Mouse (Mus musculus) heart, postnatal 14 days (tissue): ENCODE data around the gene Cldn6. TPM values are rescaled to one million over a fixed set of nuclear protein-coding genes. Genes with fewer than 3 reads are reported as not detected.

Experiments
- DNase-seq, 2 experiments: peaks; one replicate each; pipeline ENCODE4 v3.0.0; 2021 to 2022
- intact Hi-C: fragments of 180-260 bp; cut with DNase I; formaldehyde crosslinking; loops from one replicate; pipeline ENCODE4 v1.15.1; 2025
- total RNA-seq, 2 experiments: library from RNA; stranded (reverse); gene quantifications; 2 replicates each; pipeline ENCODE4 v1.2.3; 2021

Gene Cldn6
- total RNA-seq, 2 experiments from 2014 or later = not detected

- intact Hi-C loops = loop anchor here (2.0 kb wide), 2 partner anchors 45 to 135 kb away; partner anchors contain the start of gene Bicdl2
- DNase-seq = peak; percentile 76 to 83
Measured at GRCm38 (mm10) chr17:23706212-23706611, 27.2 kb downstream of the Cldn6 start.

DNA sequence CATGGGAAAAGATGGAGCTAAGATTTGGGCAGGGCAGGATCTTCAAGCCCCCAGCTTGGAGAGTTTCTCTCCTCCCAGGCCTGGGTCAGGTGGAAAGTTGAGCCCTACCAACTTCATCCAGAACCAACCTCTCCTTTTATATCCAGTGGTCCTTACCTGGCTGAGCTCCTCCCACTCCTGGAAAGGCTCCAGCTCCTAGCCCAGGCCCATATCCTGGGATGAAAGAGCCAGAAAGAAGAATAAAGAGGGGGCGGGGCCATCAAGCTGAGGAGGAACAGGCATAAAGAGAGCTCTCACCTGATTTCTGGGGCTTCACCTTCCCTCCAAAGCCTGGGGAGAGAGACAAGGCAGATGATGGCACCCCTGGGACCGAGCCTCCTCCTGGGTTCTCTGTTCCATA lies 38.0 kb downstream of the Cldn6 start:
- intact Hi-C loops = no loop called here
- no peak for DNase-seq

DNA sequence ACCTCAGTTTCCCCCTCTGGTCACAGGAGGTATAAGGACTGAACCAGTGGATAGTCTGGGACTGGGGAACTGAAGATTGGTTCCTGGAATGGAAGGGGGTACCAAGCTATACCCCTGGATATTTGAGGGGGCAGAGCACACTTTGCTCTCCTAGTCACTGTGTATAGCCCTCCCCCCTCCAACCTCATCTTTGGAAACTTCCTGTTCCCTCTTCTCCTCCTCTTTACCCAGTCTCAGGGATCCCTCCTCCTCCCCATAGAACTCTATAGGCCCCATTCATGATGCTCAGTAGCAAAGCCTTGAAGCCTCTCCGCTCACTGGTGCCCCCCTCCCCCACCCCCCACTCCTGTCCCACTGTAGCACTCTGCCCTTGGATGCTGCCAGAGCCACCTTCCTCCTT lies 40.4 kb downstream of the Cldn6 start:
- intact Hi-C loops = no loop called here
- DNase-seq = no peak

DNA sequence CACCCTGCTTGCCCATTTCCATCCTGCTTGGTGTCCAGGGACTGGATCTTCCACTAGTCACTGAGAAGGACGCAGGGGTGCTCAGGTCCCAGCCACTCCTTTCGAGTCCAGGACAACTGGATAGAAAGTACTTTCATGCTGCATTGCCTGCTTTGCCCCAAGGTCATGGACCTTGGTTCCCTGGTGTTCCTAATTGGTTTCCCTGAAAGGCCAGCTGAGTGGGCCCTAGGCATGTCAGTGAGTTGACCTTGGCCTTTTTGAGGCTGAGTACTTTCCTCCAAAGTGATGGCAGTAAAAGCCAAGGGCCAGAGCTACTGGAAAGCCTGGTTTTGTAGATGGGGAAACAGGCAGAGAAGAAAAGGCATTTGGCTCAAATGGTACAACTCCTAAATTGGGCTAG lies 42.8 kb downstream of the Cldn6 start:
- DNase-seq = no peak

DNA sequence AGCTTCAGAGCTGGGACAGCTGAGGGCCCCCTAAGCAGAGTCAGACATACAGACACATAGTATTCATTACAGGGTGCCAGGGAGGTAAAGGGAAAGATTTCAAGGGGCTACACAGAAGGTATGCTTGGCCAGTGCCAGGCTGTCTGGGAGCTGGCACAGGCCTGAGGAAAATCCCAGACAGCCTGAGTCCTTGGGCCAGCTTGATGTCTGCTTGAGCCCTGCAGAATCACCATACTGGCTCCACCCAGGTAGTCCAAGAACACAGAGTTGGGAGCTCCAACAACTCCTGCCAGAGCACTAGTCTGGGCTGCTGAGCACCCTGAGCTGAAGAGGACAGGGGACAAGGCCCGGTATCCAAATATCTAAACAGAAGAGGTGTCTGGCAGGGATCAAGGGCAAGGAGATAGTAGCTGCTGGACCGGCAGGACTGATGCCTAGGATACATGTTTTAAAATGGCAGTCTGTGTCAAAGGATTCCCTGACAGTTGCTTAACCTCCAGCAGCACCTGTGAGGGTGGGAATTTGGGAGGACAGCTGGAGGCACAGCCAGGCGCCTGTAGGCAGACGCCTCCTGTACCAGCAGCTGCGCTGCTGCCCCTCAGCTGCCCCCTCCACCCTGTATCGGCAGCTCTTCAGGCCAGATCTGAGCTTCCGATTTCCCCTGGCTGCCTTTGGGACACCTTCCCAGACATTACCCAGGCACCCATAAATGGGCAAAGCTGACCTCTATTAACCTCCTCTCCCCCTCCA lies 43.5 kb downstream of the Cldn6 start, which contains the start of gene 1520401A03Rik:
Gene 1520401A03Rik, minus strand, starts transcription at position 408 of the 750 bp plus-strand sequence.
- intact Hi-C loops = no loop called here
- DNase-seq = no peak

More for the DNA sequence above, 42.8 kb downstream of the Cldn6 start:
- intact Hi-C loops = no loop called here

GRCm38 (mm10) chr17:23725477-23725876 lies 46.4 kb downstream of the Cldn6 start:
- intact Hi-C loops = no loop called here
- DNase-seq = no peak

DNA sequence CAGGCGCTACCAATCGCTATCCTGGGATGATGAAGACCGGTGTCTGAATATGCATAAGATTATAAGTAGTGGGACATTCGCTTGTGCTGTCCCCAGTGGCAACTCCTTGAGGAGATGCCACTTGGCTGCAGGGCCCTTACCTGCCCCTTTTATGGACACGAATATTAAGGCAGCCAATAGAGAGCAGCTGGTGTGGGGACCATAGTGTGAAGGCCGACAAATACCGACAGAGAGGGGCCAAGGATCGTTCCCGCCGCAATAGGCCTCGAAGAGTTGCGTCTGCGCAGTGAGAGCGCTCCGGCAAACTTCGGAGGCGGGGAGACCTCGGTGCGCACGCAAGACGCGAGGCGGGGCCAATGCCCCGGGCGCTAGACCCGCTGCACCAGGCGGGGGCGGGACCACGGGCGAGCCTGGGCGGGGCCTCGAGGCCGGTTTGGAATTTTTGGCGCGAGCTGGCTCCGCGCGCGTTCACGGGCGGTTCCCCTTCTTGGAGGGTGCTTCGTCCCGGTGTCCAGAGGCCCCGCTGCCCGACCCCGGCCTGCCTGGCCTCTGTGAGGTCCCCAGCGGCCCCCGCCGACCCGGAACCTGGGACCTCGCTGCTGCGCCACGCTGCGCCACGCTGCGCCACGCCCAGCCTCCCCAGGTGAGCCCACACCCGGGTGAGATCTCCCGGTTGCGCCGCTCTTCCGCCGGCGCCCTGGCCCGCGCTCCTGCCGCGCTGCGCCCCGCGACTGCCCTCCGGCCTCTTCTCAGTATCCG lies 47.1 kb downstream of the Cldn6 start, which contains the start of gene Pkmyt1:
Gene Pkmyt1, plus strand, starts transcription at position 338 of the 759 bp plus-strand sequence.
- intact Hi-C loops = no loop called here
- DNase-seq = peak; percentile 97 to 98

DNA sequence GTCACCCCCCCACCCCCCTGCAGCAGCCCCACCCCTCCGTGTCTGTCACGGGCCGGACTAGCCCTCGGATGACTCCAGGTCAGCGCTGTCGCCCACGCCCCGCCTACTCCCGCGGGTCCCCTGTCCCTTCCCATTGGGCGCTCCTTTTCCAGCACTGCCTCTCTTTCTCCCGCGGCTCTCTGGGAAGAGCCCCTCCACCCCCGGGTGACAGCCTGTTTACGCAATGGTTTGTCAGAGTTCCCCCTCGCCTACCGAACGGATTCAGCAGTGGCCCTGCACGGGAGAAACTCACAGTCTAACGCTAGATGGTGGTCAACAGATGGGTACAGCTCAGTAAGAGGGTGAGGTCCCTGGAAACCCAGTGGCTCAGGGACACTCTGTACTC lies 47.7 kb downstream of the Cldn6 start:
- intact Hi-C loops = no loop called here
- DNase-seq = peak; percentile 85 to 89

GRCm38 (mm10) chr17:23730441-23730840 lies 51.4 kb downstream of the Cldn6 start:
- intact Hi-C loops = no loop called here
- DNase-seq = no peak

Other genes with a start within 250 kb of the Cldn6 start
- gene Vmn2r117, start 199.6 kb upstream of the Cldn6 start, total RNA-seq = not detected
- 1 to 10 TPM; 4.9 to 5.8 TPM for gene Zfp213, start 115.0 kb upstream of the Cldn6 start, total RNA-seq
- 1 to 10 TPM; 4.3 to 5.0 TPM for gene Zfp13, start 79.8 kb upstream of the Cldn6 start, total RNA-seq
- gene Zscan10, start 78.4 kb upstream of the Cldn6 start, total RNA-seq = not detected
- under 1 TPM; 0.10 to 0.24 TPM for gene Mmp25, start 34.0 kb upstream of the Cldn6 start, total RNA-seq
- not detected for gene Bicdl2, start 18.7 kb upstream of the Cldn6 start, total RNA-seq
- 100 to 1,000 TPM; 186 to 198 TPM for gene Hcfc1r1, start 5.7 kb upstream of the Cldn6 start, total RNA-seq
- gene Thoc6, start 5.4 kb upstream of the Cldn6 start, total RNA-seq = 10 to 100 TPM; 13.5 to 15.9 TPM
- 10 to 100 TPM; 43.8 to 76.5 TPM for gene Tnfrsf12a, start 1.8 kb upstream of the Cldn6 start, total RNA-seq
- not detected for gene Cldn9, start 4.8 kb downstream of the Cldn6 start, total RNA-seq
- gene 1520401A03Rik, start 43.5 kb downstream of the Cldn6 start, total RNA-seq = not detected
- gene Pkmyt1, start 47.1 kb downstream of the Cldn6 start, total RNA-seq = 1 to 10 TPM; 3.1 to 3.6 TPM
- gene Paqr4, start 61.6 kb downstream of the Cldn6 start, total RNA-seq = 10 to 100 TPM; 21.8 to 23.4 TPM
- not detected for gene Kremen2, start 66.6 kb downstream of the Cldn6 start, total RNA-seq
- gene Flywch1, start 92.4 kb downstream of the Cldn6 start, total RNA-seq = 10 to 100 TPM; 30.2 to 30.8 TPM
- gene Flywch2, start 106.8 kb downstream of the Cldn6 start, total RNA-seq = 1 to 10 TPM; 1.6 TPM
- gene Srrm2, start 111.3 kb downstream of the Cldn6 start, total RNA-seq = 100 to 1,000 TPM; 192 to 227 TPM
- 100 to 1,000 TPM; 339 to 355 TPM for gene Elob, start 149.9 kb downstream of the Cldn6 start, total RNA-seq
- not detected for gene Prss33, start 156.8 kb downstream of the Cldn6 start, total RNA-seq
- gene Prss32, start 164.6 kb downstream of the Cldn6 start, total RNA-seq = not detected
- gene Prss41, start 164.9 kb downstream of the Cldn6 start, total RNA-seq = not detected
- gene Prss21, start 188.8 kb downstream of the Cldn6 start, total RNA-seq = not detected
- not detected for gene Dcpp1, start 201.6 kb downstream of the Cldn6 start, total RNA-seq
- not detected for gene Dcpp2, start 201.6 kb downstream of the Cldn6 start, total RNA-seq
- not detected for gene Dcpp3, start 238.2 kb downstream of the Cldn6 start, total RNA-seq